Mouse (Mus musculus) MEL (cell line): ENCODE measurements around the gene Vstm4. TPM values are rescaled to one million over a fixed set of nuclear protein-coding genes. Genes with fewer than 3 reads are reported as not detected.

Experiments
- DNase-seq: peaks from one replicate; pipeline ENCODE4 v3.0.0; 2011; ENCODE audit warnings: low read depth, low spot score
- H3K27ac ChIP-seq: 2 replicates; pipeline ENCODE4 v1.5.1; 2012; ENCODE audit warnings: low read depth, mild to moderate bottlenecking, control low read depth, low read length, moderate library complexity; ENCODE audit not compliant: control insufficient read depth
- H3K27me3 ChIP-seq, 2 experiments: fragments of 150-350 bp in 1 of 2; sonication (generic) in 1 of 2; 2 replicates each; pipeline ENCODE4 v1.6.1; 2012; ENCODE audit warnings: low read length in 2 of 2, mild to moderate bottlenecking in 2 of 2, improper control_type of control experiment in 1 of 2, moderate library complexity in 1 of 2; ENCODE audit not compliant: insufficient read depth in 2 of 2, control insufficient read depth in 1 of 2
- H3K36me3 ChIP-seq, 2 experiments: 2 replicates each; pipeline ENCODE4 v1.6.1; 2012 to 2014; ENCODE audit warnings: low read length in 2 of 2, improper control_type of control experiment in 1 of 2, inconsistent platforms in 1 of 2, mild to moderate bottlenecking in 1 of 2; ENCODE audit not compliant: insufficient read depth in 2 of 2, control insufficient read depth in 1 of 2
- H3K4me1 ChIP-seq, 2 experiments: fragments of 150-350 bp in 1 of 2; sonication (generic) in 1 of 2; 2 replicates each; pipeline ENCODE4 v1.6.1; 2012; ENCODE audit warnings: low read length in 2 of 2, improper control_type of control experiment in 1 of 2, mild to moderate bottlenecking in 1 of 2; ENCODE audit not compliant: insufficient read depth in 2 of 2, control insufficient read depth in 1 of 2
- H3K4me3 ChIP-seq, 2 experiments: fragments of 150-350 bp in 1 of 2; sonication (generic) in 1 of 2; 2 replicates each; pipeline ENCODE4 v1.5.1; 2012; ENCODE audit warnings: low read depth in 2 of 2, low read length in 2 of 2, mild to moderate bottlenecking in 2 of 2, moderate library complexity in 2 of 2, control low read depth in 1 of 2, improper control_type of control experiment in 1 of 2; ENCODE audit not compliant: control insufficient read depth in 1 of 2, insufficient read depth in 1 of 2
- H3K79me2 ChIP-seq: 2 replicates; pipeline ENCODE4 v1.6.1; 2012; ENCODE audit warnings: mild to moderate bottlenecking, low read length, moderate library complexity; ENCODE audit not compliant: control insufficient read depth, poor library complexity, insufficient read depth
- H3K9ac ChIP-seq: 2 replicates; pipeline ENCODE4 v1.6.1; 2012; ENCODE audit warnings: low read depth, mild to moderate bottlenecking, control low read depth, low read length, moderate library complexity; ENCODE audit not compliant: control insufficient read depth, poor library complexity, severe bottlenecking
- H3K9me3 ChIP-seq: fragments of 150-350 bp; sonication (generic); replicated peaks from 2 replicates; pipeline ENCODE4 v1.6.1; 2012; ENCODE audit warnings: mild to moderate bottlenecking, low read length, improper control_type of control experiment, moderate library complexity; ENCODE audit not compliant: insufficient read depth
- E2F4 ChIP-seq: IDR thresholded peaks from 2 replicates; pipeline ENCODE4 v1.6.1; 2011; ENCODE audit warnings: low read depth, low read length, improper control_type of control experiment, borderline replicate concordance
- EP300 ChIP-seq, 2 experiments: IDR thresholded peaks; 2 replicates each; pipeline ENCODE4 v1.6.1; 2011; ENCODE audit warnings: improper control_type of control experiment in 2 of 2, low read length in 2 of 2, low read depth in 1 of 2, mild to moderate bottlenecking in 1 of 2
- GABPA ChIP-seq: IDR thresholded peaks from 2 replicates; pipeline ENCODE4 v1.6.1; 2012; ENCODE audit warnings: low read depth, mild to moderate bottlenecking, inconsistent platforms, low read length, improper control_type of control experiment, moderate library complexity
- GATA1 ChIP-seq: IDR thresholded peaks from 2 replicates; pipeline ENCODE4 v1.6.1; 2011; ENCODE audit warnings: low read depth, low read length, improper control_type of control experiment
- HCFC1 ChIP-seq: IDR thresholded peaks from 2 replicates; pipeline ENCODE4 v1.6.1; 2012; ENCODE audit warnings: low read depth, mild to moderate bottlenecking, inconsistent platforms, low read length, improper control_type of control experiment, moderate library complexity
- JUND ChIP-seq: IDR thresholded peaks from 2 replicates; pipeline ENCODE4 v1.6.1; 2011; ENCODE audit warnings: low read depth, mild to moderate bottlenecking, improper control_type of control experiment, low read length
- KAT2A ChIP-seq: conservative IDR thresholded peaks from 2 replicates; pipeline ENCODE4 v1.6.1; 2012; ENCODE audit warnings: low read depth, low read length, improper control_type of control experiment, inconsistent platforms
- MAFK ChIP-seq: IDR thresholded peaks from 2 replicates; pipeline ENCODE4 v1.6.1; 2011; ENCODE audit warnings: low read depth, mild to moderate bottlenecking, low read length, improper control_type of control experiment, borderline replicate concordance
- MAX ChIP-seq: IDR thresholded peaks from 2 replicates; pipeline ENCODE4 v1.6.1; 2011; ENCODE audit warnings: low read length, improper control_type of control experiment
- MAZ ChIP-seq: IDR thresholded peaks from 2 replicates; pipeline ENCODE4 v1.6.1; 2012; ENCODE audit warnings: low read depth, mild to moderate bottlenecking, inconsistent platforms, low read length, improper control_type of control experiment
- MEF2A ChIP-seq: IDR thresholded peaks from 2 replicates; pipeline ENCODE4 v1.6.1; 2014; ENCODE audit warnings: low read depth, mild to moderate bottlenecking, inconsistent platforms, low read length, improper control_type of control experiment; ENCODE audit not compliant: poor library complexity, insufficient replicate concordance, severe bottlenecking; ENCODE audit errors: extremely low read depth
- MYB ChIP-seq: IDR thresholded peaks from 2 replicates; pipeline ENCODE4 v1.6.1; 2011; ENCODE audit warnings: mild to moderate bottlenecking, low read depth, low read length, improper control_type of control experiment
- MYC ChIP-seq: IDR thresholded peaks from 2 replicates; pipeline ENCODE4 v1.6.1; 2011; ENCODE audit warnings: low read depth, mild to moderate bottlenecking, low read length, improper control_type of control experiment, moderate library complexity
- NELFE ChIP-seq: IDR thresholded peaks from 2 replicates; pipeline ENCODE4 v1.6.1; 2011; ENCODE audit warnings: low read depth, low read length, improper control_type of control experiment
- NRF1 ChIP-seq: IDR thresholded peaks from 2 replicates; pipeline ENCODE4 v1.6.1; 2014; ENCODE audit warnings: low read depth, mild to moderate bottlenecking, inconsistent platforms, low read length, improper control_type of control experiment, moderate library complexity; ENCODE audit not compliant: poor library complexity, insufficient read depth, severe bottlenecking
- POLR2A ChIP-seq, 2 experiments: IDR thresholded peaks; 2 replicates each; pipeline ENCODE4 v1.6.1; 2011 to 2012; ENCODE audit warnings: low read length in 2 of 2, mild to moderate bottlenecking in 2 of 2, control low read depth in 1 of 2, improper control_type of control experiment in 1 of 2, low read depth in 1 of 2, moderate library complexity in 1 of 2; ENCODE audit not compliant: control insufficient read depth in 1 of 2, insufficient read depth in 1 of 2, poor library complexity in 1 of 2
- POLR2AphosphoS2 ChIP-seq: IDR thresholded peaks from 2 replicates; pipeline ENCODE4 v1.6.1; 2011; ENCODE audit warnings: low read length, improper control_type of control experiment
- RAD21 ChIP-seq: IDR thresholded peaks from 2 replicates; pipeline ENCODE4 v1.6.1; 2011; ENCODE audit warnings: mild to moderate bottlenecking, low read depth, low read length, improper control_type of control experiment
- RCOR1 ChIP-seq: IDR thresholded peaks from 2 replicates; pipeline ENCODE4 v1.6.1; 2012; ENCODE audit warnings: low read depth, mild to moderate bottlenecking, inconsistent platforms, low read length, improper control_type of control experiment
- SIN3A ChIP-seq: IDR thresholded peaks from 2 replicates; pipeline ENCODE4 v1.6.1; 2012; ENCODE audit warnings: low read length, improper control_type of control experiment, inconsistent platforms
- SMC3 ChIP-seq: IDR thresholded peaks from 2 replicates; pipeline ENCODE4 v1.6.1; 2011; ENCODE audit warnings: low read depth, low read length, improper control_type of control experiment
- TAL1 ChIP-seq: IDR thresholded peaks from 2 replicates; pipeline ENCODE4 v1.6.1; 2012; ENCODE audit warnings: mild to moderate bottlenecking, inconsistent platforms, low read length, moderate library complexity, mixed read lengths
- TBP ChIP-seq: IDR thresholded peaks from 2 replicates; pipeline ENCODE4 v1.8.0; 2011; ENCODE audit warnings: low read depth, low read length, improper control_type of control experiment
- UBTF ChIP-seq: IDR thresholded peaks from 2 replicates; pipeline ENCODE4 v1.6.1; 2012; ENCODE audit warnings: low read depth, mild to moderate bottlenecking, inconsistent platforms, low read length, improper control_type of control experiment, moderate library complexity, borderline replicate concordance; ENCODE audit not compliant: insufficient read depth
- USF1 ChIP-seq: IDR thresholded peaks from 2 replicates; pipeline ENCODE4 v1.6.1; 2014; ENCODE audit warnings: low read depth, mild to moderate bottlenecking, inconsistent platforms, low read length, improper control_type of control experiment, moderate library complexity
- USF2 ChIP-seq, 2 experiments: IDR thresholded peaks; 2 replicates each; pipeline ENCODE4 v1.6.1; 2011 to 2012; ENCODE audit warnings: improper control_type of control experiment in 2 of 2, low read length in 2 of 2, borderline replicate concordance in 1 of 2, inconsistent platforms in 1 of 2, low read depth in 1 of 2, mild to moderate bottlenecking in 1 of 2; ENCODE audit not compliant: insufficient read depth in 1 of 2
- ZC3H11A ChIP-seq: IDR thresholded peaks from 2 replicates; pipeline ENCODE4 v1.6.1; 2012; ENCODE audit warnings: low read depth, mild to moderate bottlenecking, inconsistent platforms, low read length, improper control_type of control experiment
- ZKSCAN1 ChIP-seq: IDR thresholded peaks from 2 replicates; pipeline ENCODE4 v1.6.1; 2012; ENCODE audit warnings: low read depth, mild to moderate bottlenecking, inconsistent platforms, low read length, improper control_type of control experiment, moderate library complexity
- ZMIZ1 ChIP-seq: IDR thresholded peaks from 2 replicates; pipeline ENCODE4 v1.6.1; 2012; ENCODE audit warnings: low read depth, mild to moderate bottlenecking, inconsistent platforms, low read length, improper control_type of control experiment, moderate library complexity
- ZNF384 ChIP-seq: IDR thresholded peaks from 2 replicates; pipeline ENCODE4 v1.6.1; 2012; ENCODE audit warnings: low read depth, mild to moderate bottlenecking, inconsistent platforms, low read length, improper control_type of control experiment
- polyA plus RNA-seq, 2 experiments: library from polyadenylated mRNA; stranded (reverse) in 1 of 2; unstranded in 1 of 2; fragments of >175 nt in 1 of 2; fragments of >200 nt in 1 of 2; gene quantifications; 2 replicates each; pipeline versions ENCODE4 v1.2.1 to v1.2.4; 2012; ENCODE audit warnings: low replicate concordance in 2 of 2, low read depth in 1 of 2; ENCODE audit not compliant: insufficient read length in 2 of 2, insufficient read depth in 1 of 2, missing spikeins in 1 of 2
- total RNA-seq: library from RNA; depleted of rRNA; stranded (reverse); fragments of 300-350 nt; gene quantifications from 2 replicates; pipeline ENCODE4 v1.2.3, GENCODE M21; 2012

The Vstm4 gene
- total and polyA plus RNA-seq, 3 experiments: not detected

GRCm38 (mm10) chr14:32842052-32842451, 14.5 kb upstream of the Vstm4 start:
- H3K27me3 ChIP-seq: no peaks in the 10 kb centered on the region
- no peak overlapping the region for H3K4me3 ChIP-seq
- DNase-seq: no peak
- H3K27ac ChIP-seq: no peak overlapping the region
- H3K9ac ChIP-seq: no peak overlapping the region
- H3K4me1 ChIP-seq: no peaks in the 10 kb centered on the region
- TF ChIP-seq USF2 (IDR thresholded peaks at IDR 0.05; ENCODE audit: borderline replicate concordance in 1 of 2, insufficient read depth in 1 of 2, low read depth in 1 of 2, low read length in 2 of 2) (no peak), MAFK (no peak), MAZ (no peak), RAD21 (no peak), UBTF (no peak), EP300 (IDR thresholded peaks at IDR 0.05; ENCODE audit: low read depth in 1 of 2, low read length in 2 of 2) (no peak), KAT2A (no peak), NRF1 (no peak), GABPA (no peak), SMC3 (no peak), TAL1 (no peak), ZKSCAN1 (no peak), RCOR1 (no peak), MYC (no peak), MEF2A (no peak), MYB (no peak), TBP (no peak)
- H3K36me3 ChIP-seq: no peaks in the 10 kb centered on the region
- no peaks in the 10 kb centered on the region for H3K79me2 ChIP-seq
- no peaks in the 10 kb centered on the region for H3K9me3 ChIP-seq

- H3K36me3 ChIP-seq: no peaks in the 10 kb centered on the region
- TF ChIP-seq NRF1 (no peak), POLR2A (IDR thresholded peaks at IDR 0.05; ENCODE audit: control insufficient read depth in 1 of 2, insufficient read depth in 1 of 2, low read depth in 1 of 2, low read length in 2 of 2, poor library complexity in 1 of 2) (no peak), MEF2A (no peak), MYC (no peak), TBP (no peak), UBTF (no peak), SIN3A (no peak), NELFE (no peak), ZKSCAN1 (no peak), E2F4 (no peak), EP300 (IDR thresholded peaks at IDR 0.05; ENCODE audit: low read depth in 1 of 2, low read length in 2 of 2) (no peak), ZC3H11A (no peak), HCFC1 (no peak), POLR2AphosphoS2 (no peak), MAX (no peak), JUND (no peak), ZMIZ1 (no peak), GATA1 (no peak), USF1 (no peak), ZNF384 (no peak)
- no peak overlapping the region for H3K4me3 ChIP-seq
- H3K4me1 ChIP-seq: no peaks in the 10 kb centered on the region
- DNase-seq: no peak
- H3K79me2 ChIP-seq: no peaks in the 10 kb centered on the region
- no peaks in the 10 kb centered on the region for H3K9me3 ChIP-seq
- no peaks in the 10 kb centered on the region for H3K27me3 ChIP-seq
- no peak overlapping the region for H3K9ac ChIP-seq
- no peak overlapping the region for H3K27ac ChIP-seq
Observed at GRCm38 (mm10) chr14:32854059-32854458, 2.5 kb upstream of the Vstm4 start.
